Mouse (Mus musculus) cerebellum, adult 2 months (tissue): Measurements from ENCODE around the gene Rsph14.

Experiments
- CTCF ChIP-seq: fragments of 200-500 bp; IDR thresholded peaks from 2 replicates; pipeline ENCODE4 v1.5.1; 2011; ENCODE audit warnings: low read depth, mild to moderate bottlenecking, control low read depth, low read length, moderate library complexity, borderline replicate concordance; ENCODE audit not compliant: insufficient read depth
- POLR2A ChIP-seq: fragments of 200-500 bp; IDR thresholded peaks from 2 replicates; pipeline ENCODE4 v1.6.1; 2011; ENCODE audit warnings: low read length, control low read depth, borderline replicate concordance; ENCODE audit not compliant: insufficient read depth

DNA sequence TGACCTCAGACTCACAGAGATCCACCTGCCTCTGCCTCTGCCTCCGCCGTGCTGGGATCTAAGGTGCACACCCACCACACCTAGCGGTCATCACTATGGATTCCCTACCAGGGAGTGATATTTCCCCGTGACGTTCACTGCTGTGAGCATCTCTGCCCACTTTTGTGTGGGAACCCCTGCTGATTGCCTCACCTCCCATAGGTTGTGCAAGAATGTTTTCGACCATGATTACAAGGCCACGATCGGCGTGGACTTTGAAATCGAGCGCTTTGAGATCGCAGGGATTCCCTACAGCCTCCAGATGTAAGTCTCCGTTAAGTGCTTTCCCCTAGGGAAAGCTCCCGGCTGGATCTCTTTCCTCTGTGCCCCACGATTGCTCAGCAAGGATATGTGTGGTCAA lies 13.4 kb upstream of the Rsph14 start:
- TF ChIP-seq CTCF = no peak
- TF ChIP-seq POLR2A = no peak
